17 mouse cellular contexts compared by ENCODE assay signal in the genomic region with DNA sequence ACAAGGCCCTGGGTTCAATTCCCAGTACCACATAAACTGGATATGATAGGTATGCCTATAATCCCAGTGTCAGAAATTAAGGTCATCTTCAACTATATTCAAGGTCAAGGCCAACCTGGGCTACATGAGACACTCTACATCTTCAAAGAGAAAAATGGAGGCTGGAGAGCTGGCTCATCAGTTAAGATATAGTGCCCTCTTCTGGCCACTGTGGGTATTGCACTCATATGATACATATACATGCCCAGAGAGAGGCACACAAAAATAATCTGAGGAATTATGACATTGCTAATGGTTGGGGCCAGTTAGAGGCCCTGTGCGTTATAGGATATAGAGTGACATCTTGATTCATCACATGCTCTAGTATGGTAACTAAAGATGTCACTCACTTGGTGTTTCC.
DNase-seq lines count a peak whose midpoint lies in the region; ATAC-seq and TF ChIP-seq lines count a peak whose summit lies in the region.
"Had no signal": no experiment of that assay in that cellular context is flagged by ENCODE, and none has a peak within 500 bp of the region (broad histone marks: within the 10 kb centered on the region; RNA-seq: fewer than 3 reads in every experiment).

No protein-coding gene starts in this region.

- no peak overlapping the region for H3K4me3 ChIP-seq in forebrain, postnatal 0 days (ENCODE audit: low read depth, low read length)
- no peak overlapping the region for H3K4me3 ChIP-seq in forebrain, embryonic 10.5 days
- no peak overlapping the region for H3K4me3 ChIP-seq in lung, postnatal 0 days (ENCODE audit: low read depth, low read length)
- no peak overlapping the region for H3K4me3 ChIP-seq in stomach, postnatal 0 days (ENCODE audit: low read depth, low read length)
- H3K4me3 ChIP-seq: embryonic facial prominence, embryonic 15.5 days; heart, embryonic 13.5 days; neural tube, embryonic 15.5 days had no signal

- peak; percentile 66 for TF ChIP-seq CTCF in forebrain, postnatal 0 days (IDR thresholded peaks at IDR 0.05; ENCODE audit: low read depth)
- peak; percentile 61 for TF ChIP-seq CTCF in lung, postnatal 0 days (IDR thresholded peaks at IDR 0.05)
- TF ChIP-seq CTCF in stomach, postnatal 0 days (IDR thresholded peaks at IDR 0.05; ENCODE audit: low read depth), result peak; percentile 66

- 88% methylated on average over 1 of the region's 1 CpGs for WGBS in forebrain, postnatal 0 days
- 95% methylated on average over 1 of the region's 1 CpGs for WGBS in forebrain, embryonic 10.5 days
- 97% methylated on average over 1 of the region's 1 CpGs for WGBS in lung, postnatal 0 days
- 97% methylated on average over 1 of the region's 1 CpGs for WGBS in stomach, postnatal 0 days

- no peaks in the 10 kb centered on the region; the same call in 1 of the 2 replicates for H3K36me3 ChIP-seq in forebrain, postnatal 0 days (ENCODE audit: insufficient read depth)
- H3K36me3 ChIP-seq in forebrain, embryonic 10.5 days (replicated peaks), result no peaks in the 10 kb centered on the region
- H3K36me3 ChIP-seq in lung, postnatal 0 days (ENCODE audit: insufficient read depth, low read length), result no peaks in the 10 kb centered on the region
- no peaks in the 10 kb centered on the region for H3K36me3 ChIP-seq in stomach, postnatal 0 days (ENCODE audit: control insufficient read depth, insufficient read depth, low read length)
- H3K36me3 ChIP-seq: embryonic facial prominence, embryonic 15.5 days; heart, embryonic 13.5 days; neural tube, embryonic 15.5 days had no signal

- no peak overlapping the region for H3K27ac ChIP-seq in forebrain, postnatal 0 days (ENCODE audit: low read depth, low read length)
- no peak overlapping the region for H3K27ac ChIP-seq in forebrain, embryonic 10.5 days
- no peak overlapping the region for H3K27ac ChIP-seq in lung, postnatal 0 days (ENCODE audit: low read length)
- H3K27ac ChIP-seq in stomach, postnatal 0 days (replicated peaks), result no peak overlapping the region
- H3K27ac ChIP-seq: embryonic facial prominence, embryonic 15.5 days; heart, embryonic 13.5 days; neural tube, embryonic 15.5 days had no signal

- DNase-seq in forebrain, postnatal 0 days, result no peak
- no peak for DNase-seq in forebrain, embryonic 10.5 days (ENCODE audit: extremely low spot score, low spot score)
- DNase-seq in lung, postnatal 0 days (ENCODE audit: low spot score), result no peak
- DNase-seq in lung, postnatal 10 days, result no peak
- DNase-seq in ZHBTc4 (ENCODE audit: low read depth, low spot score), result peak; percentile 70
- DNase-seq in stomach, postnatal 0 days (ENCODE audit: low spot score), result no peak
- DNase-seq: adrenal gland, postnatal 10 days; cerebellum, adult 2 months; kidney, postnatal 4 days; midbrain, embryonic 14.5 days; right cerebral cortex, postnatal 25 days had no signal

- H3K27me3 ChIP-seq in forebrain, postnatal 0 days (ENCODE audit: insufficient read depth, low read length), result no peaks in the 10 kb centered on the region
- H3K27me3 ChIP-seq in forebrain, embryonic 10.5 days (ENCODE audit: poor library complexity, severe bottlenecking), result peaks cover 71% of the 10 kb centered on the region
- no peaks in the 10 kb centered on the region for H3K27me3 ChIP-seq in lung, postnatal 0 days (replicated peaks; ENCODE audit: insufficient read depth, low read length)
- H3K27me3 ChIP-seq in stomach, postnatal 0 days (ENCODE audit: control insufficient read depth, insufficient read depth, low read length), result no peaks in the 10 kb centered on the region
- H3K27me3 ChIP-seq: embryonic facial prominence, embryonic 15.5 days; neural tube, embryonic 15.5 days had no signal

- no peak for ATAC-seq in forebrain, postnatal 0 days
- ATAC-seq in lung, postnatal 0 days, result no peak
- no peak for ATAC-seq in stomach, postnatal 0 days (ENCODE audit: low FRiP score, low TSS enrichment)
- no peak for ATAC-seq in megakaryocyte, adult 5-6 weeks (ENCODE audit: poor library complexity, severe bottlenecking)
- ATAC-seq in activated CD4-positive, CD25-positive, alpha-beta regulatory T cell, adult 4 months, result no peak
- ATAC-seq: hindbrain, embryonic 16.5 days had no signal

- no peaks in the 10 kb centered on the region for H3K9me3 ChIP-seq in forebrain, postnatal 0 days (ENCODE audit: low read length)
- H3K9me3 ChIP-seq in forebrain, embryonic 10.5 days, result peaks cover 8% of the 10 kb centered on the region; the same call in 1 of the 2 replicates
- no peaks in the 10 kb centered on the region for H3K9me3 ChIP-seq in lung, postnatal 0 days (ENCODE audit: low read length)
- no peaks in the 10 kb centered on the region for H3K9me3 ChIP-seq in stomach, postnatal 0 days (ENCODE audit: control insufficient read depth, low read length)
- H3K9me3 ChIP-seq: embryonic facial prominence, embryonic 15.5 days; neural tube, embryonic 15.5 days had no signal

- no peak overlapping the region for H3K9ac ChIP-seq in forebrain, postnatal 0 days
- no peak overlapping the region for H3K9ac ChIP-seq in lung, postnatal 0 days (replicated peaks; ENCODE audit: low read depth)
- no peak overlapping the region for H3K9ac ChIP-seq in stomach, postnatal 0 days (ENCODE audit: low read length)
- H3K9ac ChIP-seq: embryonic facial prominence, embryonic 15.5 days; heart, embryonic 13.5 days; neural tube, embryonic 15.5 days had no signal

- TF ChIP-seq EP300 in lung, postnatal 0 days (IDR thresholded peaks at IDR 0.05), result no peak
- TF ChIP-seq EP300 in stomach, postnatal 0 days (optimal IDR thresholded peaks at IDR 0.05), result no peak

- no peak overlapping the region for H3K4me2 ChIP-seq in forebrain, postnatal 0 days (ENCODE audit: low read depth)
- no peak overlapping the region for H3K4me2 ChIP-seq in lung, postnatal 0 days (replicated peaks; ENCODE audit: low read depth, low read length)
- H3K4me2 ChIP-seq in stomach, postnatal 0 days (replicated peaks; ENCODE audit: low read depth), result no peak overlapping the region
- H3K4me2 ChIP-seq: embryonic facial prominence, embryonic 15.5 days; heart, embryonic 13.5 days; neural tube, embryonic 15.5 days had no signal

- peaks cover 18% of the 10 kb centered on the region for H3K4me1 ChIP-seq in forebrain, postnatal 0 days (ENCODE audit: insufficient read depth)
- H3K4me1 ChIP-seq in forebrain, embryonic 10.5 days, result peaks cover 74% of the 10 kb centered on the region
- H3K4me1 ChIP-seq in lung, postnatal 0 days (ENCODE audit: insufficient read depth, low read depth, low read length), result no peaks in the 10 kb centered on the region
- H3K4me1 ChIP-seq in stomach, postnatal 0 days (replicated peaks; ENCODE audit: control insufficient read depth, insufficient read depth), result peaks cover 3% of the 10 kb centered on the region
